ENCODE assay signal across 10 mouse cellular contexts in the genomic region with DNA sequence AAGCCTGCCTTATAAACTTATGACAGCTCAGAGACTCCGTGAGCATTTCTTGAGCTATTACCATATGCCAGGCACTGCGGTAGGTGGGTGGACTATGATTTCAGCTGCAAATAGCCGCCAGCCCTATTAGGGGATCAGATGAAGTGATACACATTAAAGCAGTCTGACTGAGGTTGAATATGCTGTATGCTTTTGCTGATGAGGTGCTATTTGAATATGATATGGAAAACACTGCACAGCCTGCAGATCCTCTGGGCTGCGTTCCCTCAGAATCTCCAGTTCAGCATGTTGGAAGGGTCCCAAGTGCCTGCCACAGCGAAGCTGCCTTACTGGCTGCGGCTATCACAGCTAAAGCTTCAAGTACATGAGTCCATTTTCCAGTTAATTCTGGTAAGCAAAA. TPM values are rescaled to one million over a fixed set of nuclear protein-coding genes. Genes with fewer than 3 reads are reported as not detected.
DNase-seq lines count a peak whose midpoint lies in the region; ATAC-seq and TF ChIP-seq lines count a peak whose summit lies in the region.
"Had no signal": no experiment of that assay in that cellular context is flagged by ENCODE, and none has a peak within 500 bp of the region (broad histone marks: within the 10 kb centered on the region; RNA-seq: fewer than 3 reads in every experiment).

No protein-coding gene starts in this region.

- no peaks in the 10 kb centered on the region for H3K4me1 ChIP-seq in intestine, postnatal 0 days (replicated peaks; ENCODE audit: control insufficient read depth, insufficient read depth, low read length)

- H3K36me3 ChIP-seq in intestine, postnatal 0 days (ENCODE audit: control insufficient read depth, insufficient read depth) = no peaks in the 10 kb centered on the region

- H3K27me3 ChIP-seq in intestine, postnatal 0 days (replicated peaks; ENCODE audit: control insufficient read depth, insufficient read depth, low read length) = no peaks in the 10 kb centered on the region

- no peak overlapping the region for H3K9ac ChIP-seq in intestine, postnatal 0 days (ENCODE audit: low read depth, low read length)

- DNase-seq in frontal cortex, postnatal 10 days (ENCODE audit: low spot score in 2 of 2) = no peak
- DNase-seq in left cerebral cortex, adult 18-20 months (ENCODE audit: low spot score in 2 of 2) = peak; percentile 3 to 17
- DNase-seq in left cerebral cortex, adult 11 months (ENCODE audit: low spot score) = no peak
- peak; percentile 56 to 62 for DNase-seq in cerebellum, postnatal 10 days
- DNase-seq in kidney, postnatal 4 days = peak; percentile 32
- no peak for DNase-seq in adrenal gland, adult 18-20 months (ENCODE audit: low spot score in 2 of 2)
- DNase-seq: thymus, adult 18-20 months had no signal

- peak; percentile 94 for ATAC-seq in frontal cortex, adult (ENCODE audit: low TSS enrichment)
- ATAC-seq in intestine, postnatal 0 days = no peak

- H3K9me3 ChIP-seq in intestine, postnatal 0 days (ENCODE audit: control insufficient read depth) = no peaks in the 10 kb centered on the region

- no peak overlapping the region for H3K4me2 ChIP-seq in intestine, postnatal 0 days (replicated peaks; ENCODE audit: low read depth)
- H3K4me2 ChIP-seq: midbrain, embryonic 11.5 days had no signal

- 79% methylated on average over 6 of the region's 6 CpGs for WGBS in intestine, postnatal 0 days

- H3K27ac ChIP-seq in intestine, postnatal 0 days (ENCODE audit: low read depth, low read length) = no peak overlapping the region

- H3K4me3 ChIP-seq in intestine, postnatal 0 days (ENCODE audit: low read depth, low read length) = no peak overlapping the region

- no peak for TF ChIP-seq CTCF in intestine, postnatal 0 days (IDR thresholded peaks at IDR 0.05; ENCODE audit: low read depth)

RNA-seq across cellular contexts. Expression of a gene that starts 57.7 kb away (rescaled TPM):
- total RNA-seq in left cerebral cortex, adult 18-20 months (2021) = 100 to 1,000 TPM; 114 TPM
- 10 to 100 TPM; 27.8 to 31.0 TPM for total RNA-seq in adrenal gland, adult 18-20 months (2021)
- polyA plus RNA-seq in intestine, postnatal 0 days (2015; fragmentation: Nextera tagmentation; extraction: Ambion mirVana) = 11.7 and 12.5 TPM in 2 replicates

Comparison
In these comparisons a context has a peak if more than half of its experiments do, and no peak if none do; other contexts are left out.
1. DNase-seq: peak in left cerebral cortex, adult 18-20 months (2 of 2), cerebellum, postnatal 10 days (2 of 2) and kidney, postnatal 4 days (2 of 2); none in frontal cortex, postnatal 10 days (0 of 2), left cerebral cortex, adult 11 months (single experiment) and adrenal gland, adult 18-20 months (0 of 2).